17 mouse cellular contexts compared by ENCODE assay signal in the genomic region with DNA sequence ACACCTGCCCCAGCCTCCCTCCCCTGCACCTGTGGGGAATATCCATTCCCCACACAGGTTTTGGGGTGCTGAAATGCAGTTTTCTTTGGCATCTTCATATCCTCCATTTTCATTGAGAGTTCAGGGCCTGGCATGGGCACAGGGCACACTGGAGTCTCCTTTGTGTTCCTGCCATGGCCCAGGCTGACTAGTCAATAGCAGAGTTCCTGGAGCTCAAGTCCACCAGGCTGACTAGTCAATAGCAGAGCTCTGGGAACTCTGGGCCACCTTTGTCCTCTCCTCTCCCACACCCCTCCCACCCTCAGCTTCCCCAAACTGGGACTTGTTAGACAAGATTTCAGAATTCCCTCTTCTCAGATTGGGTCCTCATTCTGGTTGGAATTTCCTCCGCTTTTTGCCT. TPM values are rescaled to one million over a fixed set of nuclear protein-coding genes. Genes with fewer than 3 reads are reported as not detected.
DNase-seq lines count a peak whose midpoint lies in the region; ATAC-seq and TF ChIP-seq lines count a peak whose summit lies in the region.
"Had no signal": no experiment of that assay in that cellular context is flagged by ENCODE, and none has a peak within 500 bp of the region (broad histone marks: within the 10 kb centered on the region; RNA-seq: fewer than 3 reads in every experiment).

No protein-coding gene starts in this region.

- no peaks in the 10 kb centered on the region for H3K4me1 ChIP-seq in embryonic facial prominence, embryonic 11.5 days (ENCODE audit: control insufficient read depth, insufficient read depth, low read length)
- H3K4me1 ChIP-seq in hindbrain, embryonic 12.5 days, result peaks cover 49% of the 10 kb centered on the region
- H3K4me1 ChIP-seq in midbrain, embryonic 15.5 days, result peaks cover 32% of the 10 kb centered on the region
- no peaks in the 10 kb centered on the region for H3K4me1 ChIP-seq in stomach, postnatal 0 days (replicated peaks; ENCODE audit: control insufficient read depth, insufficient read depth)
- H3K4me1 ChIP-seq: liver, embryonic 13.5 days; megakaryocyte, embryonic 14.5 days had no signal

- H3K27me3 ChIP-seq in embryonic facial prominence, embryonic 11.5 days (ENCODE audit: control insufficient read depth, insufficient read depth, low read length), result no peaks in the 10 kb centered on the region
- H3K27me3 ChIP-seq in hindbrain, embryonic 12.5 days, result 0 out of 2 replicates have a peak, but pooled peaks cover 6% of the 10 kb centered on the region
- no peaks in the 10 kb centered on the region for H3K27me3 ChIP-seq in midbrain, embryonic 15.5 days (replicated peaks)
- no peaks in the 10 kb centered on the region for H3K27me3 ChIP-seq in stomach, postnatal 0 days (ENCODE audit: control insufficient read depth, insufficient read depth, low read length)
- H3K27me3 ChIP-seq: liver, embryonic 13.5 days; stomach, embryonic 15.5 days had no signal

- no peak for TF ChIP-seq CTCF in stomach, postnatal 0 days (IDR thresholded peaks at IDR 0.05; ENCODE audit: low read depth)

- no peak overlapping the region for H3K4me2 ChIP-seq in embryonic facial prominence, embryonic 11.5 days (ENCODE audit: low read depth, low read length)
- peak overlapping the region; percentile 34; the same call in 1 of the 2 replicates for H3K4me2 ChIP-seq in hindbrain, embryonic 12.5 days (replicated peaks)
- 0 out of 2 replicates have a peak overlapping the region, but pooled peaks have one; percentile 4 for H3K4me2 ChIP-seq in midbrain, embryonic 15.5 days
- H3K4me2 ChIP-seq in stomach, postnatal 0 days (replicated peaks; ENCODE audit: low read depth), result no peak overlapping the region
- H3K4me2 ChIP-seq: liver, embryonic 13.5 days; stomach, embryonic 15.5 days had no signal

- DNase-seq in brain, adult 2 months (ENCODE audit: low read depth, low spot score), result peak; percentile 42
- peak; percentile 49 for DNase-seq in embryonic facial prominence, embryonic 11.5 days (ENCODE audit: low spot score)
- DNase-seq in frontal cortex, postnatal 14 days (ENCODE audit: low spot score in 2 of 2), result no peak
- no peak for DNase-seq in stomach, postnatal 0 days (ENCODE audit: low spot score)
- no peak for DNase-seq in urinary bladder, postnatal 36 days (ENCODE audit: low spot score in 2 of 2)
- DNase-seq: cerebellum, adult 11-12 months; heart, postnatal 4 days; kidney, adult 9 months; liver, embryonic 13.5 days; thymus, postnatal 36 days had no signal

- no peak for TF ChIP-seq EP300 in stomach, postnatal 0 days (optimal IDR thresholded peaks at IDR 0.05)

- ATAC-seq in embryonic facial prominence, embryonic 11.5 days (replicated peaks; ENCODE audit: insufficient number of reproducible peaks, low FRiP score, low TSS enrichment, low read depth), result no peak
- 0 out of 2 replicates have a peak, but pooled peaks have one; percentile 20 for ATAC-seq in hindbrain, embryonic 12.5 days (ENCODE audit: low FRiP score)
- ATAC-seq in midbrain, embryonic 15.5 days (replicated peaks), result no peak
- no peak for ATAC-seq in stomach, postnatal 0 days (ENCODE audit: low FRiP score, low TSS enrichment)
- ATAC-seq: lung, postnatal 0 days had no signal

- H3K9me3 ChIP-seq in embryonic facial prominence, embryonic 11.5 days (replicated peaks; ENCODE audit: control insufficient read depth, low read length), result no peaks in the 10 kb centered on the region
- H3K9me3 ChIP-seq in hindbrain, embryonic 12.5 days (replicated peaks), result no peaks in the 10 kb centered on the region
- H3K9me3 ChIP-seq in midbrain, embryonic 15.5 days, result no peaks in the 10 kb centered on the region
- H3K9me3 ChIP-seq in stomach, postnatal 0 days (ENCODE audit: control insufficient read depth, low read length), result no peaks in the 10 kb centered on the region
- H3K9me3 ChIP-seq: heart, embryonic 10.5 days; liver, embryonic 13.5 days; megakaryocyte, embryonic 14.5 days; stomach, embryonic 15.5 days had no signal

- peaks cover 3% of the 10 kb centered on the region; the same call in 1 of the 2 replicates for H3K36me3 ChIP-seq in embryonic facial prominence, embryonic 11.5 days (replicated peaks; ENCODE audit: control insufficient read depth, insufficient read depth, low read depth, low read length)
- H3K36me3 ChIP-seq in hindbrain, embryonic 12.5 days, result peaks cover 23% of the 10 kb centered on the region
- H3K36me3 ChIP-seq in midbrain, embryonic 15.5 days (replicated peaks), result 0 out of 2 replicates have a peak, but pooled peaks cover 9% of the 10 kb centered on the region
- no peaks in the 10 kb centered on the region; the same call in 1 of the 2 replicates for H3K36me3 ChIP-seq in stomach, postnatal 0 days (ENCODE audit: control insufficient read depth, insufficient read depth, low read length)
- H3K36me3 ChIP-seq: G1E; liver, embryonic 13.5 days had no signal

- no peak overlapping the region for H3K9ac ChIP-seq in embryonic facial prominence, embryonic 11.5 days (replicated peaks; ENCODE audit: low read length)
- peak overlapping the region; percentile 4; the same call in 1 of the 2 replicates for H3K9ac ChIP-seq in hindbrain, embryonic 12.5 days
- H3K9ac ChIP-seq in midbrain, embryonic 15.5 days, result no peak overlapping the region
- no peak overlapping the region for H3K9ac ChIP-seq in stomach, postnatal 0 days (ENCODE audit: low read length)
- H3K9ac ChIP-seq: liver, embryonic 13.5 days; stomach, embryonic 15.5 days had no signal

- WGBS in embryonic facial prominence, embryonic 11.5 days, result 81% methylated on average over 1 of the region's 1 CpGs
- WGBS in hindbrain, embryonic 12.5 days, result 85% methylated on average over 1 of the region's 1 CpGs
- WGBS in midbrain, embryonic 15.5 days, result 86% methylated on average over 1 of the region's 1 CpGs
- WGBS in stomach, postnatal 0 days, result 91% methylated on average over 1 of the region's 1 CpGs

- no peak overlapping the region for H3K4me3 ChIP-seq in embryonic facial prominence, embryonic 11.5 days (ENCODE audit: low read depth, low read length)
- no peak overlapping the region for H3K4me3 ChIP-seq in hindbrain, embryonic 12.5 days
- no peak overlapping the region for H3K4me3 ChIP-seq in midbrain, embryonic 15.5 days
- H3K4me3 ChIP-seq in stomach, postnatal 0 days (ENCODE audit: low read depth, low read length), result no peak overlapping the region
- H3K4me3 ChIP-seq: heart, embryonic 10.5 days; liver, embryonic 13.5 days; megakaryocyte, embryonic 14.5 days; stomach, embryonic 15.5 days had no signal

- H3K27ac ChIP-seq in embryonic facial prominence, embryonic 11.5 days (replicated peaks; ENCODE audit: low read depth, low read length), result no peak overlapping the region
- H3K27ac ChIP-seq in hindbrain, embryonic 12.5 days, result peak overlapping the region; percentile 83
- H3K27ac ChIP-seq in midbrain, embryonic 15.5 days, result peak overlapping the region; percentile 66
- no peak overlapping the region for H3K27ac ChIP-seq in stomach, postnatal 0 days (replicated peaks)
- H3K27ac ChIP-seq: heart, embryonic 10.5 days; liver, embryonic 13.5 days; stomach, embryonic 15.5 days had no signal

RNA-seq across cellular contexts. Expression of a gene that starts 25.6 kb away (rescaled TPM):
- polyA plus RNA-seq in embryonic facial prominence, embryonic 11.5 days (2014; fragmentation: Nextera tagmentation; extraction: Ambion mirVana), result 1.8 and 2.6 TPM in 2 replicates
- polyA plus RNA-seq in hindbrain, embryonic 12.5 days (2016; fragmentation: Nextera tagmentation; extraction: Ambion mirVana), result 5.0 and 5.1 TPM in 2 replicates
- polyA plus RNA-seq in midbrain, embryonic 15.5 days (2015; fragmentation: Nextera tagmentation; extraction: Ambion mirVana), result 7.2 and 8.6 TPM in 2 replicates
- polyA plus RNA-seq in stomach, postnatal 0 days (2015; fragmentation: Nextera tagmentation; extraction: Ambion mirVana), result 0.75 and 0.80 TPM in 2 replicates
- polyA plus RNA-seq: G1E had no signal

Comparison
In these comparisons a context has a peak if more than half of its experiments do, and no peak if none do; other contexts are left out.
1. DNase-seq: peak in brain, adult 2 months (single experiment) and embryonic facial prominence, embryonic 11.5 days (single experiment); none in frontal cortex, postnatal 14 days (0 of 2), stomach, postnatal 0 days (single experiment) and urinary bladder, postnatal 36 days (0 of 2).
2. H3K27ac ChIP-seq: peak in hindbrain, embryonic 12.5 days (single experiment) and midbrain, embryonic 15.5 days (single experiment); none in embryonic facial prominence, embryonic 11.5 days (single experiment) and stomach, postnatal 0 days (single experiment).
3. H3K4me2 ChIP-seq: peak in hindbrain, embryonic 12.5 days (single experiment) and midbrain, embryonic 15.5 days (single experiment); none in embryonic facial prominence, embryonic 11.5 days (single experiment) and stomach, postnatal 0 days (single experiment).